Mouse (Mus musculus) spleen, adult 2 months (tissue): Measurements from ENCODE around the gene Selenbp1.
A peak's percentile ranks its signal among the peaks of the same experiment; 100 is the strongest.

Source experiments
- CTCF ChIP-seq: fragments of 200-500 bp; IDR thresholded peaks from 2 replicates; pipeline ENCODE4 v1.5.1; 2011; ENCODE audit warnings: mild to moderate bottlenecking, inconsistent platforms; ENCODE audit not compliant: insufficient read depth, insufficient read length, insufficient replicate concordance; ENCODE audit errors: extremely low read depth
- POLR2A ChIP-seq: fragments of 200-500 bp; IDR thresholded peaks from 2 replicates; pipeline ENCODE4 v1.6.1; 2011; ENCODE audit warnings: low read depth, low read length, inconsistent platforms

GRCm38 (mm10) chr3:94886316-94887224, 46.3 kb upstream of the Selenbp1 start, which contains the start of gene Psmb4:
- TF ChIP-seq POLR2A = peak; percentile 65
- TF ChIP-seq CTCF = no peak
